Mouse (Mus musculus) NIH3T3 (cell line): ENCODE measurements at regions not wholly inside any gene's neighbourhood (a gene's known extent, or its start where the extent isn't known, plus 50 kb on each side); places are given as distances from the start of the nearest gene placed in this dataset.

Experiments used
- DNase-seq: peaks from one replicate; pipeline ENCODE4 v3.0.0-alpha.2; 2012; ENCODE audit warnings: low read depth

- no peak for DNase-seq
Observed at GRCm38 (mm10) chr1:52305679-52306632, 72.9 kb upstream of the Gls start.

GRCm38 (mm10) chr1:52302557-52302956 lies 69.5 kb upstream of the Gls start:
- DNase-seq, result peak; percentile 93

- peak; percentile 74 for DNase-seq
Observed at GRCm38 (mm10) chr1:52301266-52301665, 68.2 kb upstream of the Gls start.

GRCm38 (mm10) chr1:52299559-52299958 lies 66.5 kb upstream of the Gls start:
- DNase-seq, result peak; percentile 61

- DNase-seq, result no peak
Observed at GRCm38 (mm10) chr1:52298336-52298735, 65.3 kb upstream of the Gls start.

- no peak for DNase-seq
Observed at GRCm38 (mm10) chr1:52296178-52296577, 63.1 kb upstream of the Gls start.

- DNase-seq, result no peak
Observed at GRCm38 (mm10) chr1:52294521-52294920, 61.5 kb upstream of the Gls start.

GRCm38 (mm10) chr1:52293393-52294099 lies 60.5 kb upstream of the Gls start:
- DNase-seq, result no peak
